Mouse (Mus musculus): ENCODE measurements at regions not wholly inside any gene's neighbourhood (a gene's known extent, or its start where the extent isn't known, plus 50 kb on each side); places are given as distances from the start of the nearest gene placed in this dataset.

- TF ChIP-seq CTCF (IDR thresholded peaks at IDR 0.05 in 2 of 3, conservative IDR thresholded peaks at IDR 0.05 in 1 of 3; ENCODE audit: control insufficient read depth in 1 of 3, insufficient read depth in 1 of 3, low read depth in 2 of 3, low read length in 3 of 3, poor library complexity in 1 of 3, severe bottlenecking in 1 of 3) (no peak), EP300 (IDR thresholded peaks at IDR 0.05; ENCODE audit: low read depth in 1 of 2, low read length in 2 of 2) (no peak), TAL1 (IDR thresholded peaks at IDR 0.05; ENCODE audit: low read length) (no peak), MAX (IDR thresholded peaks at IDR 0.05; ENCODE audit: low read length) (no peak), MAZ (IDR thresholded peaks at IDR 0.05; ENCODE audit: low read depth, low read length) (no peak), POLR2A (IDR thresholded peaks at IDR 0.05; ENCODE audit: control insufficient read depth in 1 of 2, insufficient read depth in 1 of 2, low read depth in 1 of 2, low read length in 2 of 2, poor library complexity in 1 of 2) (no peak), ELF1 (IDR thresholded peaks at IDR 0.05; ENCODE audit: low read depth, low read length) (no peak), USF1 (IDR thresholded peaks at IDR 0.05; ENCODE audit: low read depth, low read length) (no peak)
Observed at GRCm38 (mm10) chr2:84113562-84113961, 123.2 kb downstream of the Gm13691 start.

Measured in MEL (cell line).